Mouse (Mus musculus) embryonic facial prominence, embryonic 11.5 days (tissue): ENCODE measurements around the gene Tmprss2. TPM values are rescaled to one million over a fixed set of nuclear protein-coding genes. Genes with fewer than 3 reads are reported as not detected.
"Not testable (repeated sequence)": the region's sequence is repeated elsewhere in the genome, so short reads cannot be mapped to it uniquely, and the experiment has no call there.

Experiments
- ATAC-seq: fragments of 200-750 bp; cut with Nextera tagmentation; replicated peaks from 2 replicates; pipeline ENCODE4 v1.8.0; 2017; ENCODE audit warnings: low read depth; ENCODE audit not compliant: insufficient number of reproducible peaks, low FRiP score, low TSS enrichment
- DNase-seq: peaks from one replicate; pipeline ENCODE4 v3.0.0-alpha.2; 2015; ENCODE audit warnings: low spot score
- H3K27ac ChIP-seq: fragments of 300-500 bp; sonication (generic); replicated peaks from 2 replicates; pipeline ENCODE4 v1.5.1; 2014; ENCODE audit warnings: mild to moderate bottlenecking, low read depth, low read length, control low read depth
- H3K27me3 ChIP-seq: fragments of 300-500 bp; sonication (generic); 2 replicates; pipeline ENCODE4 v1.6.1; 2014; ENCODE audit warnings: mild to moderate bottlenecking, low read length, moderate library complexity, mixed read lengths; ENCODE audit not compliant: control insufficient read depth, insufficient read depth
- H3K36me3 ChIP-seq: fragments of 300-500 bp; sonication (generic); replicated peaks from 2 replicates; pipeline ENCODE4 v1.6.1; 2014; ENCODE audit warnings: low read depth, mild to moderate bottlenecking, low read length, moderate library complexity, mixed read lengths; ENCODE audit not compliant: control insufficient read depth, insufficient read depth
- H3K4me1 ChIP-seq: fragments of 300-500 bp; sonication (generic); 2 replicates; pipeline ENCODE4 v1.6.1; 2014; ENCODE audit warnings: low read length, mixed read lengths; ENCODE audit not compliant: control insufficient read depth, insufficient read depth
- H3K4me2 ChIP-seq: fragments of 300-500 bp; sonication (generic); 2 replicates; pipeline ENCODE4 v1.6.1; 2014; ENCODE audit warnings: low read depth, mild to moderate bottlenecking, control low read depth, low read length, moderate library complexity
- H3K4me3 ChIP-seq: fragments of 300-500 bp; sonication (generic); 2 replicates; pipeline ENCODE4 v1.5.1; 2014; ENCODE audit warnings: low read depth, low read length, control low read depth
- H3K9ac ChIP-seq: fragments of 300-500 bp; sonication (generic); replicated peaks from 2 replicates; pipeline ENCODE4 v1.6.1; 2014; ENCODE audit warnings: mild to moderate bottlenecking, control low read depth, low read length
- H3K9me3 ChIP-seq: fragments of 300-500 bp; sonication (generic); replicated peaks from 2 replicates; pipeline ENCODE4 v1.6.1; 2016; ENCODE audit warnings: mild to moderate bottlenecking, low read length, inconsistent platforms, mixed read lengths; ENCODE audit not compliant: control insufficient read depth
- WGBS: fragments of 180-500 bp; shearing (Covaris S2); extraction: QIAGEN DNeasy Blood & Tissue Kit; methylation state at CpG from one replicate; pipeline ENCODE4 v1.1.7; 2014; 5-methylcytosine and 5-hydroxymethylcytosine counted together
- polyA plus RNA-seq: library from polyadenylated mRNA; unstranded; fragments of >200 nt; fragmentation: Nextera tagmentation; extraction: Ambion mirVana; gene quantifications from 2 replicates; pipeline ENCODE4 v1.2.1, GENCODE M21; 2014

Gene Tmprss2
- polyA plus RNA-seq, 1 experiment from 2014 or later, result 0.41 TPM

DNA sequence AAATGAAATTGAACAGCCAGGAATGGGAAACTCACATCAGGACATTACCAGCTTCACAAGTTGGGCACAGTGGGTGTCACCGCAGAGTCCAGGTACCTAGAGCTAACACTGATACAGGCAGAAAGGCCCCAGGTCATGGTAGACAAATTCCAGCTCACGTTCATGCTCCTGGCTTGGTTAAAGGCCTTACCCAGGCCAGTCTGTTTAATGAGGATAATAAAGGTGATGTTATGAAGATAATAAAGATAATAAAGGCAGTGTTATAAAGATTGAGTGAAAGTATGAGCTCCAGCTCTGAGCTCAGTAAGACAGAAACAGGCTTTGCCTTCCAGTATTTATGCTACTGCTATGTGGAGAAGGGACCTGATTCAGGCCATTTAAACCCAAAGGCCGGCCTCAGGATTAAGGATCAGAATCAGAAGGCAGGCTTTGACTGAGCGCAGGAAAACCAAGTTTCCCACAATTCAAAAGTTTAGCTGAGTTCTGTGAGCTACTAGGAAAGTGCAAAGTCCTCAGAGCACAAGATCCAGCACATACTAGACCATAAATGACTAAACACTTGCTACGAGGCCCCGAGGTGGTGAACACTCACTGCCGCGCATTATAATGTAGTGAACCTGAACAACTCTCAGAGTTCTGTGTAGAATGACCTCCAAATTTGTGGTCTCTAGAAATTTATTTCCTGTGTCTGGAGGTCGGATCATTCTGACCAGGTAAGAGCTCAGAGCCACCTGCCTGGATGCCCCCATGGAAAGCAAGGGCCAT lies 4.9 kb downstream of the Tmprss2 start:
- Histone ChIP-seq H3K4me1 (no peaks in the 10 kb centered on the region), H3K4me3 (no peak overlapping the region), H3K9ac (no peak overlapping the region), H3K27me3 (peaks cover 18% of the 10 kb centered on the region), H3K9me3 (no peaks in the 10 kb centered on the region), H3K4me2 (no peak overlapping the region), H3K36me3 (no peaks in the 10 kb centered on the region), H3K27ac (no peak overlapping the region)
- 84% methylated on average over 9 of the region's 9 CpGs for WGBS
- DNase-seq, result no peak
- ATAC-seq, result no peak

DNA sequence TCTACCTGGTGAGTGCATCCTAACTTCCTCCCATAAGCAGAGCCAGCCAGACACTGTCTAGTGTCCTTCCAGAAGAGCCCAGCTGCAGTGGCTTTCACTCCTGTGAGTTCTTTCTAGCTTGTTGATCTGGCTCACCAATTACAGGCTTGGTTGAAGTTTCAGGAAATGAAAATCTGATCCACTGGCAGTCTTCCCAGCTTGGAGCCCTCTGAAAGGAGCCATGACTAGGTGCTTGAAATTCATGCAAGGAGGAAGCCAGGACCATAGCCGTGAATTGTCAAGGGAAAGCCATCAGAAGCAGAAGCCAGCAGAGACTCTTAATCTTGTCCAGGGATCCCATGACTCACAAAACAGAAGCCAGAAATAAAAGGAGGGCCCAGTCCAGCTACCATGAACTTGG lies 8.7 kb downstream of the Tmprss2 start:
- Histone ChIP-seq H3K27ac (no peak overlapping the region), H3K27me3 (no peaks in the 10 kb centered on the region), H3K9me3 (no peaks in the 10 kb centered on the region), H3K36me3 (no peaks in the 10 kb centered on the region), H3K9ac (no peak overlapping the region), H3K4me3 (no peak overlapping the region), H3K4me2 (no peak overlapping the region), H3K4me1 (no peaks in the 10 kb centered on the region)
- 84% methylated on average over 1 of the region's 1 CpGs for WGBS
- DNase-seq, result no peak
- no peak for ATAC-seq

DNA sequence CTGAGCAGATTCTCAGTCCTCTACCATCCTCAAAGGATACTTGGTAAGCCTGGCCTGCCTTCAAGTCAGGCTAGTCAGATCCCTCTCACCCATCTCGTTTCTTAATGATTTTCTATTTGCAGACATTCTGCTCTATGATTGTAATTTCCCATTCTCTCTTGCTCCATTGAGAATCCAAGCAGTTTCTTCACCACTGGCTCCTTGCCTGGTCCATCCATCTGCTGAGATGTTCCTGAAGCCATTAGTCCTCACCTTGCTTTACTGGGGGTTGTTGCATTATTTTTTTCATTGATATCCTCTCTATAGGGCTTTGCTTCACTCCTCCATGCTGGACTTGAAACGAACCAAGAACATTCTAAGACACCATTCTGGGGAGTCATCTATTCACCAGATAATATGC lies 10.4 kb downstream of the Tmprss2 start:
- ATAC-seq, result no peak
- Histone ChIP-seq H3K27ac (no peak overlapping the region), H3K4me3 (no peak overlapping the region), H3K4me1 (no peaks in the 10 kb centered on the region), H3K4me2 (no peak overlapping the region), H3K36me3 (no peaks in the 10 kb centered on the region), H3K9ac (no peak overlapping the region), H3K9me3 (no peaks in the 10 kb centered on the region), H3K27me3 (no peaks in the 10 kb centered on the region)
- no peak for DNase-seq
- 67% methylated on average over 2 of the region's 2 CpGs for WGBS

DNA sequence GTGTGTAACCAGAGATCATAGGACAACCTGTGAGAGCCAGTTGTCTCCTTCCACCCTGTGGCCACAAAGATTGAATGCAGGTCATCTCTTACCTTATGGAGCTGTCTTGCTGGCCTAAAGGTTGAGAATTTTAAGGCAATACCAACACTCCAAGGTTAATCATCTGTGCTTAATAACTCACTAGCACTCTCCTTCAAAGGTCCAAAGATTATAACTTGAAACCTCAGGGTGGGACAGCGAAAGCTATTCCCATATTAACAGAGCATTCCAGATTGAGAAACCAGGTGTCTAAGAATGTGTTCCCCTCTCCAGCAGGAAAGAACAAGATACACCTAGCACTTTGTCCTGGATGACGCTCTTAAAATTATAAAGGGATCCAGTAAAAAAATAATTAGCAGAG lies 12.9 kb downstream of the Tmprss2 start:
- H3K4me3 ChIP-seq, result no peak overlapping the region
- DNase-seq (no peak), ATAC-seq (no peak)
- WGBS, result 93% methylated on average over 2 of the region's 2 CpGs
- H3K4me1 ChIP-seq, result no peaks in the 10 kb centered on the region
- no peak overlapping the region for H3K9ac ChIP-seq
- no peaks in the 10 kb centered on the region for H3K27me3 ChIP-seq
- H3K9me3 ChIP-seq, result no peaks in the 10 kb centered on the region
- no peak overlapping the region for H3K4me2 ChIP-seq
- H3K36me3 ChIP-seq, result no peaks in the 10 kb centered on the region
- no peak overlapping the region for H3K27ac ChIP-seq

DNA sequence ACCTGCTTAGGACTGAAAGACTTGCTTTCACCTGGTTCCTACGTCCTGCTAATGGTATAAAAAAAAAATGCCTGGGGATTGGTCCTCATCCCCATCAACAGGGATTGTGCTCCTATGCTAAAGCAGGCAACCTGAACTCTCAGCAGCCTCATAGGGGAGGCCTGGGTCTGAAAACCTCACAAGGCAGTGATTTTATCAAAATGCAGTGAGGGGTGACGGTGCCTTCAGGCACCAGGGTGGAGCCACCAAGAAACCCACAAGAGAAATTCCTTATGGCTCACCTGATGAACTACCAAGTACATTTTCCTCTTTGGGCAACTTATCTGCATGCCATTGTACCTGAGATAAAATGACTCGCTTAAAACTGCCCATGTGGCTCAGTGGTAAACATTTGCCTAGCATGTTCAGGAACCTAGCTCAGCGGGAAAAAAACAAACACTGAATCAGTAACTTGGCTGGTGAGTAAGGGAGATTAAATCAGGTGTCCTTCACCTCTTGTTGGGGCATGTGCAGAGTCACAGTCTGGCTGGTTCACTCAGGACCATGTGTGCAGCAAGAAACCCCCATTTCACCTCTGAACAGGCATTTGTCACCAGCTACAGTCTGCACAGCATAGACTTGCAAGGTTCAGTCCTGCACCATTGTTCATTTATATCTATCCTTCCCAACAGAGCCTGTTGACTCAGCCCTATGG lies 17.0 kb downstream of the Tmprss2 start:
- Histone ChIP-seq H3K36me3 (no peaks in the 10 kb centered on the region), H3K27me3 (no peaks in the 10 kb centered on the region), H3K9ac (no peak overlapping the region), H3K4me2 (no peak overlapping the region), H3K4me3 (no peak overlapping the region), H3K4me1 (no peaks in the 10 kb centered on the region), H3K27ac (no peak overlapping the region), H3K9me3 (no peaks in the 10 kb centered on the region)
- ATAC-seq, result no peak
- DNase-seq, result no peak
- 75% methylated on average over 4 of the region's 4 CpGs for WGBS

DNA sequence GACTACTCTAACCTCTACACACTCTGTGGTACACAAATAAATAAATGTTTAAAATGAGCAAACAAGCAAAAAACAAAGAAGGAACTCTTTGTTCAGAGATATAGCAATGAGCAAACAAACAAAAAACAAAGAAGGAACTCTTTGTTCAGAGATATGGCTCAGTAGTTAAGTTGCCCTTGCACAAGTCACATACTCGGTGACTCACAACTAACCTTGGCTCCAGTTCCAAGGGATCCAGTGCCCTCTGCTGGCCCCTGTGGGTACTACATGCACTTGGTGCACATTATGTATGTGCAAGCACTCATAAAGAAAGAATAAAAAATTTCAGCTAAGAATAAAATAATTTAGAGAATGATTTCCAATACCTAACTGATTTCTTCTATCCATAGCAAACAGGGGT lies 17.9 kb downstream of the Tmprss2 start:
- no peaks in the 10 kb centered on the region for H3K4me1 ChIP-seq

DNA sequence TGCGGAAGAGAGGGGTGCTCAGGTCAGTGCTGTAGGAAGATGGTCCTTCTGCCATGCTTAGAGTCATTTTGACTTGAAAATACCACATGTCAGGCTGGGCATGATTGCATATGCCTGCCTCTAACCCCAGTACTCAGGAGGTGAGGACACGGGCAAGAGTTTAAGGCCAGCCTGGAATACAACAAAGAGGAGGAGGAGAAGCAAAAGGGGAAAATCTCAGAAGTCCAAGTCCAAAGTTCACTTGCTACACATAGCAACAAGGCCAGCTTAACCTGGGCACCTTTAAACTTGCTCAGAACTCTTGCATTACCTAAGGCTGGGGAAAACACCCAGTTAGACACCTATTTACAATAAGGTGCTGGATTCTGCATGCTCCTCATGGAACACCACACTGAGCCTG lies 19.5 kb downstream of the Tmprss2 start:
- ATAC-seq, result no peak

More for the DNA sequence above, 17.9 kb downstream of the Tmprss2 start:
- Histone ChIP-seq H3K4me2 (no peak overlapping the region), H3K36me3 (no peaks in the 10 kb centered on the region), H3K9me3 (no peaks in the 10 kb centered on the region), H3K4me3 (no peak overlapping the region), H3K27me3 (no peaks in the 10 kb centered on the region), H3K27ac (no peak overlapping the region), H3K9ac (no peak overlapping the region)
- WGBS, result 22% methylated on average over 1 of the region's 1 CpGs
- ATAC-seq, result no peak
- peak; percentile 84 for DNase-seq

DNA sequence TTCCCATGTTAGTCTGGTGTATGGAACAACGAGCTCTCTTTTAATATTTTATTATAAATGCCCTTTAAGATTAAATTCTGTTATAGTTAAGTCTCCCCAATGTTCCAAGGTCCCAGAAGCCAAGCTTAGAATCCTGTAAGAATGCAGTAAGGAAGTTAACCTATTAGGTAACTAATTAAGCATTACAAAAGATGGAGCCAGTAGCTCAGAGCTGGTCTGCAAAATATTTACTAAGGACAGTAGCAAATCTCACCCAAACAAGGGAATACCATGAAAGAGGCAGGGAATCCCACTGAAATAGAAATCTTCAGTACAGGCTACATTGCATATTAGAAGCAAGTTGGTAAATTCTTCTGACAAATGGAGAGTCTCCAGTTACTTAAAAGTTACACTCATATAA lies 28.1 kb downstream of the Tmprss2 start:
- not testable (repeated sequence) for H3K4me2 ChIP-seq, H3K4me3 ChIP-seq
- WGBS, result 79% methylated on average over 1 of the region's 1 CpGs

More for the DNA sequence above, 19.5 kb downstream of the Tmprss2 start:
- no peak for DNase-seq
- H3K27me3 ChIP-seq, result no peaks in the 10 kb centered on the region
- H3K9ac ChIP-seq, result no peak overlapping the region
- no peak overlapping the region for H3K4me3 ChIP-seq
- no peaks in the 10 kb centered on the region for H3K9me3 ChIP-seq
- H3K36me3 ChIP-seq, result no peaks in the 10 kb centered on the region
- WGBS, result 74% methylated on average over 2 of the region's 2 CpGs
- H3K4me2 ChIP-seq, result no peak overlapping the region
- no peaks in the 10 kb centered on the region for H3K4me1 ChIP-seq
- H3K27ac ChIP-seq, result no peak overlapping the region

More for the DNA sequence above, 28.1 kb downstream of the Tmprss2 start:
- not testable (repeated sequence) for H3K9ac ChIP-seq, H3K27me3 ChIP-seq, H3K36me3 ChIP-seq, H3K27ac ChIP-seq, H3K9me3 ChIP-seq, DNase-seq, ATAC-seq, H3K4me1 ChIP-seq
